Mouse (Mus musculus): Measurements from ENCODE around the gene Oat.

Oat gene

GRCm38 (mm10) chr7:132542427-132542826 is 33.8 kb downstream of the Oat start:
- no peak for DNase-seq (ENCODE audit: low spot score in 2 of 2)

- no peak for DNase-seq (ENCODE audit: low spot score in 2 of 2)
Observed at GRCm38 (mm10) chr7:132541566-132541965, 34.6 kb downstream of the Oat start.

DNA sequence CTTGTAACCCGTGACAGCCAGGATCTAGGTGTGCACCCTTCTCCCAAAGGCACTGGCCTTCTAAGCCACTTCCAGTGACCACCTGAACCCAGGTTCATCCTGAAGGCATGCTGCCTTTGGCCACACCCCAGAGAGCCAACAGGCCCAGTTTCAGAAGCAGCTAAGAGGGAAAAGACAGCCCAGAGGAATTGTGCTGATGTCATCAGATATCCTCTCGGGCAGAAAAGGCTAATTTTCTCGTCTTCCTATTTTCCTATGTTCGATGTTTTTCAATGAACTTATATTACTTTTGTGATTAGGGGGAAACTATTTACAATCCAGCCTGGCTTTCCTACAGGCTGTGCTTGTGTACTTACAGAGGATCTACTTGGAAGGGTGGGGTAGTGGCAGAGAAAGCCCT is 35.6 kb downstream of the Oat start:
- DNase-seq (ENCODE audit: low spot score in 2 of 2): no peak

- no peak for DNase-seq (ENCODE audit: low spot score in 2 of 2)
Observed at GRCm38 (mm10) chr7:132529206-132529605, 47.0 kb downstream of the Oat start.

GRCm38 (mm10) chr7:132513419-132513982 is 62.7 kb downstream of the Oat start:
- no peak for DNase-seq (ENCODE audit: low spot score in 2 of 2)

GRCm38 (mm10) chr7:132509110-132509509 is 67.1 kb downstream of the Oat start:
- no peak for DNase-seq (ENCODE audit: low spot score in 2 of 2)
